Mouse (Mus musculus): Measurements from ENCODE around the gene Myrip. TPM values are rescaled to one million over a fixed set of nuclear protein-coding genes. Genes with fewer than 3 reads are reported as not detected.

The Myrip gene
- polyA plus RNA-seq, 1 experiment from 2014 or later: 0.66 TPM

DNA sequence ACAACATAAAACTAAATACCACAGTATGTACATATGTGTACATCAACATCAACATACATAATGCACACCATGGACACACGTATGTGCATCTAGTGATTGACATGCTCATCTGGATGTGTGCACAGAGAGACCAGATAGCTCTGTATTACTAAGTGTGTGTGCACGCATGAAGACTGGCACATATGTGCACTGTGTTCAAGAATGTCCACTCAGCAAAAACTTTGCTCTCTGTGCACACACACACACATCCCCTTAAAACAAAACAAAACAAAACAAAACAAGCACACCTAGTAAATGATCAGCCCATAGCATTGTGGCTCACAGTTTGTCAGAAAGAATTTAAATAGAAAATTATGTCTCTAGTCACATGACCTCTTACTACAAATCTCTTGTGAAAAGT lies 10.9 kb upstream of the Myrip start:
- Histone ChIP-seq H3K4me2 (replicated peaks; ENCODE audit: low read depth, low read length) (no peak overlapping the region), H3K27me3 (ENCODE audit: control insufficient read depth, insufficient read depth, low read length) (no peaks in the 10 kb centered on the region), H3K36me3 (ENCODE audit: control insufficient read depth, insufficient read depth, low read length) (no peaks in the 10 kb centered on the region), H3K4me1 (replicated peaks; ENCODE audit: control insufficient read depth, insufficient read depth, low read length) (no peaks in the 10 kb centered on the region), H3K27ac (ENCODE audit: low read depth, low read length) (no peak overlapping the region), H3K4me3 (ENCODE audit: low read depth, low read length) (no peak overlapping the region), H3K9me3 (ENCODE audit: control insufficient read depth, low read length) (no peaks in the 10 kb centered on the region), H3K9ac (ENCODE audit: low read depth, low read length) (no peak overlapping the region)
- WGBS: 93% methylated on average over 2 of the region's 2 CpGs
- ATAC-seq (ENCODE audit: low FRiP score) (no peak), DNase-seq (ENCODE audit: low spot score) (no peak)

DNA sequence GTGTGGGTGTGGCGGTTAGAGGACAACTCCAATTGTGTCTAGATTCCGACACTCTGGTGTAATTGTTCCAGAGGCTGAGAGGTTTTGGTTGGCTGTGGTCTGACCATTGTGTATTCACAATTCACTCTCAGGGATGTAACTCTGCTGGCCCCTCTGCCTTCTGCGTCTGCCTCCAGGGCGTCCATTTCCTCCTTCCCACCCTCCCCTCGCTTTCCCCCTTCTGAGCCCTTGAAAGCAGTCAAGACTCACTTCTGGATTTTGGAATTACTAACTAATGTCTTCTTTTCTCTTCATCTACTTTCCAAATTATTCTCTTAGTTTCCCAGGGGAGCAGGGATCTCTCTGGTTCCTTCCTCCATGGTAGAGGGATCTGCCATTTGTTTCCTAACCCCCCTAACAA lies 8.8 kb upstream of the Myrip start:
- Histone ChIP-seq H3K27ac (ENCODE audit: low read depth, low read length) (no peak overlapping the region), H3K36me3 (ENCODE audit: control insufficient read depth, insufficient read depth, low read length) (no peaks in the 10 kb centered on the region), H3K4me3 (ENCODE audit: low read depth, low read length) (no peak overlapping the region), H3K4me2 (replicated peaks; ENCODE audit: low read depth, low read length) (no peak overlapping the region), H3K27me3 (ENCODE audit: control insufficient read depth, insufficient read depth, low read length) (no peaks in the 10 kb centered on the region), H3K9me3 (ENCODE audit: control insufficient read depth, low read length) (no peaks in the 10 kb centered on the region), H3K9ac (ENCODE audit: low read depth, low read length) (no peak overlapping the region), H3K4me1 (replicated peaks; ENCODE audit: control insufficient read depth, insufficient read depth, low read length) (no peaks in the 10 kb centered on the region)
- ATAC-seq (ENCODE audit: low FRiP score) (no peak), DNase-seq (ENCODE audit: low spot score) (no peak)
- 53% methylated on average over 5 of the region's 5 CpGs for WGBS

DNA sequence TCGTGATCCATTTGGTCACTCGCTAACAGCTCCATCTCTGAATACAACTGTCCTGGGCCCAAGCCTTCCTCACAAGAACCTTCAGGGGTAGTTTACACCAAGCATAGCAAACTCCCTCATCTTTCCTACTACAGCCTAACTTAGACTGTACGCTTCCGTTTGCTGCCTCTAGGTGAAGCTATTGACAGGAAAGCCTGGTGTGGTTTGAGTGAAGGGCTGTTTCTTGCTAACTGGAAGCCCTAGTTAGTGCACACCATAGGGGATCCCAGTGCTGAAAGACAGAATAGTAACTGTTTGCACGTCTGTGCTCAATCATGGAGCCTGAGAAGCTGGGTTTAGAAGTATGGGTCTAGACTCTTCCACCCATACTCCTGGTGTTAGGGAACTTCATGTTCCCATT lies 5.8 kb upstream of the Myrip start:
- DNase-seq (ENCODE audit: low spot score): no peak
- H3K9me3 ChIP-seq (ENCODE audit: control insufficient read depth, low read length): no peaks in the 10 kb centered on the region
- no peak overlapping the region for H3K9ac ChIP-seq (ENCODE audit: low read depth, low read length)
- H3K4me2 ChIP-seq (replicated peaks; ENCODE audit: low read depth, low read length): no peak overlapping the region
- ATAC-seq (ENCODE audit: low FRiP score): no peak
- no peak overlapping the region for H3K27ac ChIP-seq (ENCODE audit: low read depth, low read length)
- H3K36me3 ChIP-seq (ENCODE audit: control insufficient read depth, insufficient read depth, low read length): no peaks in the 10 kb centered on the region
- WGBS: 77% methylated on average over 5 of the region's 5 CpGs
- H3K4me1 ChIP-seq (replicated peaks; ENCODE audit: control insufficient read depth, insufficient read depth, low read length): no peaks in the 10 kb centered on the region
- H3K27me3 ChIP-seq (ENCODE audit: control insufficient read depth, insufficient read depth, low read length): no peaks in the 10 kb centered on the region
- H3K4me3 ChIP-seq (ENCODE audit: low read depth, low read length): no peak overlapping the region

DNA sequence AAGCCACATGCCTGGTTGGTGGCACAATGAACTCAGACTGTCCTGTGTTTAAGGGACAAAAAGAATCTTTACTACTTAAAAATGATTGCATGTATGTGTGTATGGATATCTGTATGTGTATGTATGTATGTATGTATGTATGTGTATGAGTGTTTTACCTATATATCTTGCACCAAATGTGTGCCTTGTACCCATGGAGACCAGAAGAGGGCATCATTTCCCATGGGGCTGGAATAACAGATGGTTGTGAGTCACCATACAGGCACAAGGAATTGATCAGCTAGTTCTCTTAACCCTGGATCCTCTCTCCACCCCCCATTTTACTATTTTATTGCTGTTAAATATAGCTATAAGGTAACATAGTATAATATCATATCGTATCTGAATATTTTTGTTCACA lies 4.4 kb upstream of the Myrip start:
- H3K36me3 ChIP-seq (ENCODE audit: control insufficient read depth, insufficient read depth, low read length): no peaks in the 10 kb centered on the region
- H3K4me2 ChIP-seq (replicated peaks; ENCODE audit: low read depth, low read length): no peak overlapping the region
- DNase-seq (ENCODE audit: low spot score): no peak
- ATAC-seq (ENCODE audit: low FRiP score): no peak
- WGBS: 90% methylated on average over 1 of the region's 1 CpGs
- H3K9ac ChIP-seq (ENCODE audit: low read depth, low read length): no peak overlapping the region
- H3K9me3 ChIP-seq (ENCODE audit: control insufficient read depth, low read length): no peaks in the 10 kb centered on the region
- H3K4me1 ChIP-seq (replicated peaks; ENCODE audit: control insufficient read depth, insufficient read depth, low read length): no peaks in the 10 kb centered on the region
- H3K27me3 ChIP-seq (ENCODE audit: control insufficient read depth, insufficient read depth, low read length): no peaks in the 10 kb centered on the region
- H3K27ac ChIP-seq (ENCODE audit: low read depth, low read length): no peak overlapping the region
- H3K4me3 ChIP-seq (ENCODE audit: low read depth, low read length): no peak overlapping the region

DNA sequence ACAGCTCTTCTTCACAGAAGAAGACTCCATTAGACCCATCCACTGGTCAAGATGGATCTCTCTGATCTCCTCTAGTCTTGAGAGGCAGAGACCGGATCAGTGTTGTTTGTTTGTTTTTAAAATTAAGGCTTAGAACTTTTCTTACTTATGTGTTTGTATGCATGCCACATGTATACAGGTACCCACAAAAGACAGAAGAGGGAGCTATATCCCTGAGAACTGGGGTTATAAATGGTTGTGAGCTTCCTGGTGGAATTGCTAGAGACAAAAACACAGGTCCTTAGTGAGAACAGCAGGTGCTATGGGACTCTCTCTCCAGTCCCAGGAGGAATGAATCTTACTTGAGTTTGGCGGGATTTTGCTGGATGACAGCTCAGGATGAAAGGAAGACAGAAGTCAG lies 1.9 kb upstream of the Myrip start:
- H3K27ac ChIP-seq (ENCODE audit: low read depth, low read length): no peak overlapping the region
- ATAC-seq (ENCODE audit: low FRiP score) (no peak), DNase-seq (ENCODE audit: low spot score) (no peak)
- H3K4me1 ChIP-seq (replicated peaks; ENCODE audit: control insufficient read depth, insufficient read depth, low read length): peaks cover 6% of the 10 kb centered on the region
- H3K4me2 ChIP-seq (replicated peaks; ENCODE audit: low read depth, low read length): no peak overlapping the region
- no peak overlapping the region for H3K9ac ChIP-seq (ENCODE audit: low read depth, low read length)
- H3K27me3 ChIP-seq (ENCODE audit: control insufficient read depth, insufficient read depth, low read length): peaks cover 24% of the 10 kb centered on the region
- no peaks in the 10 kb centered on the region for H3K36me3 ChIP-seq (ENCODE audit: control insufficient read depth, insufficient read depth, low read length)
- H3K4me3 ChIP-seq (ENCODE audit: low read depth, low read length): no peak overlapping the region
- no peaks in the 10 kb centered on the region for H3K9me3 ChIP-seq (ENCODE audit: control insufficient read depth, low read length)
- WGBS: 69% methylated on average over 2 of the region's 2 CpGs

DNA sequence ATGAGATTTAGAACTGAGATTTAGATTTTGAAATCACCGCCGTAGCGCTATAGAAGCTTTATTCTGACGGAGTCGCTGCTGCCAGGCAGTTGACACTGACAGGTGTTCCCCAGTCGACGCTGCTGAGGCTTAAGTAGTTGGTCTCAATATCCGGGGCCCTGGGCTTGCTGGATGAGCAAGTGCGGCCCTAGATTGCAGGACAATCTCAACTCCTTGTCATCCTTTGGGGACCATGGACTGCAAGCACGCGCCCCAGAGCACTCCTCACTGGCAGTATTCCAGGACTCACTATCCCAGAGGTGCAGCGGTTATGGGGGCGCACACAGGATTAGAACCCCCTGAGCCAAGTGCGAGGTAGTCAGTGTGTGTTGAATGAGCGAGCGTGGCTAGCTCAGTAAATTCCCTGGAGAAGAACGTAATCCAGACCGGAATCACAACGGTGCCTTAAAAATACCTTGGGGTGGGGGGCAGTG lies 1.7 kb downstream of the Myrip start:
- Histone ChIP-seq H3K9ac (ENCODE audit: low read depth, low read length) (peak overlapping the region; percentile 49; the same call in 1 of the 2 replicates), H3K36me3 (ENCODE audit: control insufficient read depth, insufficient read depth, low read length) (no peaks in the 10 kb centered on the region), H3K27ac (ENCODE audit: low read depth, low read length) (no peak overlapping the region), H3K4me1 (replicated peaks; ENCODE audit: control insufficient read depth, insufficient read depth, low read length) (peaks cover 6% of the 10 kb centered on the region), H3K9me3 (ENCODE audit: control insufficient read depth, low read length) (no peaks in the 10 kb centered on the region), H3K27me3 (ENCODE audit: control insufficient read depth, insufficient read depth, low read length) (peaks cover 46% of the 10 kb centered on the region), H3K4me2 (replicated peaks; ENCODE audit: low read depth, low read length) (peak overlapping the region; percentile 96), H3K4me3 (ENCODE audit: low read depth, low read length) (peak overlapping the region; percentile 50)
- ATAC-seq (ENCODE audit: low FRiP score): peak; percentile 36
- DNase-seq (ENCODE audit: low spot score): peak; percentile 55
- WGBS: 13% methylated on average over 19 of the region's 19 CpGs

DNA sequence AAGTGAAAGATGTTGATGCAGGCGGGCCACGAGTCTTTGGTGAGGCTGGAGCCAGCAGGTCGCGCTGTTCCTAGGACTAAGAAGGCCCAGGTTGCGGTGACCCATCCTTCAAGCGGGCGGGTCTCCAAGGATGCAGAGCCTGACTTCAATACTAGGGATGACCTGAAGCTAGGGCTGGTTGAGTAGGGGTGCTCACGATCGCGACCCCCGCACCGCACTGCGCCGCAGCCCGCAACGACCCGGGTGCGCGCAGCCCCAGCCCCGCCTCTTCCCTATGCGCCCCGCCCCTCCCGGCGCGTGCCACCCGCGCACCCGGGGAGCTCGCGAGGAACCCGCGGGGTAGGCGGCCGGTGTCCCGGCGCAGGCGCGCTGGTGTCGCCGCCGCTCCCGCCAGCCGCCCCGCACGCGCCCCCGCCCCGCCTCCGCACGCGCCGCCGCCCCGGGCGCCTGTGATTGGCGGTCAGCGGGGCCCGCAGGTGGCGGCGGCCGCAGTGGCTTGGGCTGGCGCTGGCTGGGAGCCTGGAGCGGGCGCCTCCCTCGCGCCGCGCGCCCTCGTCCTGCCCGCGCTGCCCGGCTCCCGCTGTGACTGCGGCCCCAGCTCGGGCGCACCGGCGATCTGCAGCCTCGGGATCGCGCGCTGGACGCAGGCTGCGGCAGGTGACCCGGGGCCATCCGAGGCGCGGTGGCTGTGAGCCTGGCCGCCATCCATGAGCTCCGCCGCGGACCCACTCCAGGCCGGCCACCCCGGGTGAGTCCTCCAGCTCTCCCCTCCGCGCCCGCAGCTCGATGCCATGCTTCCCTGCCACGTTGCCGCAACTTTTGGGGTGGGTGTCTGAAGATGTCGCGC lies 2.4 kb downstream of the Myrip start:
- peaks cover 6% of the 10 kb centered on the region for H3K4me1 ChIP-seq (replicated peaks; ENCODE audit: control insufficient read depth, insufficient read depth, low read length)
- no peak overlapping the region for H3K27ac ChIP-seq (ENCODE audit: low read depth, low read length)
- peaks cover 46% of the 10 kb centered on the region for H3K27me3 ChIP-seq (ENCODE audit: control insufficient read depth, insufficient read depth, low read length)

DNA sequence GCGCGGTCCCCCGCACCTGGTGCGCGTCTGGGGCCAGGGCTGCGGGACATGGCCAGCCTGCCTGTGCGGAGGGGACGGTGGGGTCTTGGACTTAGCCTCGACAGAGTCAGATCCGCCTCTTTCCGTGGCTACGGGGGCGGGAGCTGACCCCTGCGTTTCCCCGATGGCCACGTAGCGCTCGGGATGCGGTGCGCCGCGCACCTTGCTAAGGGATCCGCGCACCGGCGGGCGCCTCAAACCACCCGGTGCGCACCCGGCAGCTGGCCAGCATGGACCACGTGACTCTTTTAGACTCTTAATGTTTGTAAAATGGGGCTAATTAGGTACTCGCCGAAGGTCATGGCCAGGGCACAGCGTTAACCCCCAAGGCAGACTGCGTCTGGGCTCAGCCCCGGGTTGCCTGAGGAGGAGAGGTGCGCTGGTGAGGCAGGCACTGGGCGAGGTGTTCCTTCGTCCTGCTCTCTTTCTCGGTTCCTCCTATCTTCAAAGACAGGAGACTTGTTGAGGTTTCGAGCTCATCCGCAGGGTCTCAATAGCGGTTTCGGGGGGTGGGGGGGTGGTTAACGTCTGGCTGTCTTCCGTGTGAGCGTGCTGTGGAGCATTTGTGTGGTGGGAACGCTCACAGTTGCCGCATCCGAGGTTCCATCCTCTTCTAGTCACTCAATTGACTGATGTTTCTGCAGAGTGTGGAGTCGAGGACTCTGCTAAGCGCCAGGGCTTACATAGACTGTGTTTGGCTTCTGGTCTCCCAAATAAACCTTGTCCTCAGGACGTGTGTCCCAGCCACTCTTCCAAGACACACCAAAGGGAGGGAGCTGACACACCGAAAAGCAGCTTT lies 3.2 kb downstream of the Myrip start:
- Histone ChIP-seq H3K9me3 (ENCODE audit: control insufficient read depth, low read length) (no peaks in the 10 kb centered on the region), H3K4me3 (ENCODE audit: low read depth, low read length) (peak overlapping the region; percentile 50), H3K4me1 (replicated peaks; ENCODE audit: control insufficient read depth, insufficient read depth, low read length) (peaks cover 6% of the 10 kb centered on the region), H3K27ac (ENCODE audit: low read depth, low read length) (no peak overlapping the region), H3K9ac (ENCODE audit: low read depth, low read length) (peak overlapping the region; percentile 49; the same call in 1 of the 2 replicates), H3K4me2 (replicated peaks; ENCODE audit: low read depth, low read length) (peak overlapping the region; percentile 96), H3K36me3 (ENCODE audit: control insufficient read depth, insufficient read depth, low read length) (no peaks in the 10 kb centered on the region), H3K27me3 (ENCODE audit: control insufficient read depth, insufficient read depth, low read length) (peaks cover 46% of the 10 kb centered on the region)
- 3% methylated on average over 51 of the region's 54 CpGs for WGBS
- DNase-seq (ENCODE audit: low spot score) (peak; percentile 39), ATAC-seq (ENCODE audit: low FRiP score) (peak; percentile 20; the same call in 1 of the 2 replicates)

More for the DNA sequence above, 2.4 kb downstream of the Myrip start:
- peak overlapping the region; percentile 96 for H3K4me2 ChIP-seq (replicated peaks; ENCODE audit: low read depth, low read length)
- H3K36me3 ChIP-seq (ENCODE audit: control insufficient read depth, insufficient read depth, low read length): no peaks in the 10 kb centered on the region
- no peaks in the 10 kb centered on the region for H3K9me3 ChIP-seq (ENCODE audit: control insufficient read depth, low read length)
- WGBS: under 1% methylated on average over 42 of the region's 103 CpGs
- peak overlapping the region; percentile 49; the same call in 1 of the 2 replicates for H3K9ac ChIP-seq (ENCODE audit: low read depth, low read length)
- ATAC-seq (ENCODE audit: low FRiP score) (peak; percentile 79), DNase-seq (ENCODE audit: low spot score) (peak; percentile 63)
- peak overlapping the region; percentile 50 for H3K4me3 ChIP-seq (ENCODE audit: low read depth, low read length)
